Mouse (Mus musculus) MEL (cell line): ENCODE data around the gene Got1.

Source experiments
- CTCF ChIP-seq, 3 experiments: IDR thresholded peaks in 2 of 3; conservative IDR thresholded peaks in 1 of 3; 2 replicates each; pipeline ENCODE4 v1.5.1; 2011 to 2012; ENCODE audit warnings: low read length in 3 of 3, low read depth in 2 of 3, mild to moderate bottlenecking in 2 of 3, improper control_type of control experiment in 1 of 3, inconsistent platforms in 1 of 3, mixed read lengths in 1 of 3, moderate library complexity in 1 of 3; ENCODE audit not compliant: control insufficient read depth in 1 of 3, insufficient read depth in 1 of 3, poor library complexity in 1 of 3, severe bottlenecking in 1 of 3
- MAFK ChIP-seq: IDR thresholded peaks from 2 replicates; pipeline ENCODE4 v1.6.1; 2011; ENCODE audit warnings: low read depth, mild to moderate bottlenecking, low read length, improper control_type of control experiment, borderline replicate concordance
- MAX ChIP-seq: IDR thresholded peaks from 2 replicates; pipeline ENCODE4 v1.6.1; 2011; ENCODE audit warnings: low read length, improper control_type of control experiment
- POLR2A ChIP-seq, 2 experiments: IDR thresholded peaks; 2 replicates each; pipeline ENCODE4 v1.6.1; 2011 to 2012; ENCODE audit warnings: low read length in 2 of 2, mild to moderate bottlenecking in 2 of 2, control low read depth in 1 of 2, improper control_type of control experiment in 1 of 2, low read depth in 1 of 2, moderate library complexity in 1 of 2; ENCODE audit not compliant: control insufficient read depth in 1 of 2, insufficient read depth in 1 of 2, poor library complexity in 1 of 2
- USF2 ChIP-seq, 2 experiments: IDR thresholded peaks; 2 replicates each; pipeline ENCODE4 v1.6.1; 2011 to 2012; ENCODE audit warnings: improper control_type of control experiment in 2 of 2, low read length in 2 of 2, borderline replicate concordance in 1 of 2, inconsistent platforms in 1 of 2, low read depth in 1 of 2, mild to moderate bottlenecking in 1 of 2; ENCODE audit not compliant: insufficient read depth in 1 of 2

DNA sequence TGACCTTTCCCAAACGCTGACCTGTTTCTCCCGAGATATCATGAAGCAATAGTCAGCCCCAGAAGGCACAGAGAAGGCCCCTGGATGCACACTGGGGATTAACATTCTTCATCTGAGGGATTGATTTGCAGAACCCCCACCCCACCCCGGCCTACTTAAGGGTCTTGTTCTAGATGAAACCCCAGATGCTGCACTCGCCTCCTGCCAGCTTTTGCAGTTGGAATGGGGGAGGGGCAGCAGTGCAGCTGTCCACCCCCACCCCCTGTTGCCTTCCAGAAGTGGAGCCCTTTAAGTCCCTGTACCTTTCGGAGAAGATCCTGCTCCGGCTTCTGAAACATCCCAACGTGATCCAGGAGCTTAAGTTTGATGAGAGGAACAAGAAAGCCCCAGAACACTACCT lies 55.1 kb downstream of the Got1 start:
- TF ChIP-seq CTCF (IDR thresholded peaks at IDR 0.05 in 2 of 3, conservative IDR thresholded peaks at IDR 0.05 in 1 of 3; ENCODE audit: control insufficient read depth in 1 of 3, insufficient read depth in 1 of 3, low read depth in 2 of 3, low read length in 3 of 3, poor library complexity in 1 of 3, severe bottlenecking in 1 of 3) (no peak), USF2 (IDR thresholded peaks at IDR 0.05; ENCODE audit: borderline replicate concordance in 1 of 2, insufficient read depth in 1 of 2, low read depth in 1 of 2, low read length in 2 of 2) (no peak), POLR2A (IDR thresholded peaks at IDR 0.05; ENCODE audit: control insufficient read depth in 1 of 2, insufficient read depth in 1 of 2, low read depth in 1 of 2, low read length in 2 of 2, poor library complexity in 1 of 2) (no peak), MAFK (no peak), MAX (no peak)
